Mouse (Mus musculus) kidney, postnatal 14 days (tissue): ENCODE results near the gene Atp2a1.
A peak's percentile ranks its signal among the peaks of the same experiment; 100 is the strongest.
"Not testable (repeated sequence)": the region's sequence is repeated elsewhere in the genome, so short reads cannot be mapped to it uniquely, and the experiment has no call there.

Source experiments
- DNase-seq: peaks from one replicate; pipeline ENCODE4 v3.0.0; 2022; ENCODE audit warnings: mixed read lengths

Atp2a1 gene

GRCm38 (mm10) chr7:126448481-126448880 lies 14.4 kb downstream of the Atp2a1 start:
- no peak for DNase-seq

GRCm38 (mm10) chr7:126446217-126446616 lies 16.7 kb downstream of the Atp2a1 start:
- no peak for DNase-seq

GRCm38 (mm10) chr7:126445104-126445815 lies 17.6 kb downstream of the Atp2a1 start:
- no peak for DNase-seq

GRCm38 (mm10) chr7:126444536-126444935 lies 18.4 kb downstream of the Atp2a1 start:
- no peak for DNase-seq

- DNase-seq: no peak
Observed at GRCm38 (mm10) chr7:126443997-126444396, 18.9 kb downstream of the Atp2a1 start.

- DNase-seq: no peak
Observed at GRCm38 (mm10) chr7:126440134-126440533, 22.8 kb downstream of the Atp2a1 start.

- peak; percentile 55 for DNase-seq
Observed at GRCm38 (mm10) chr7:126436851-126437250, 26.1 kb downstream of the Atp2a1 start.

GRCm38 (mm10) chr7:126435801-126436200 lies 27.1 kb downstream of the Atp2a1 start:
- no peak for DNase-seq

- DNase-seq: no peak
Observed at GRCm38 (mm10) chr7:126434726-126435125, 28.2 kb downstream of the Atp2a1 start.

- no peak for DNase-seq
Observed at GRCm38 (mm10) chr7:126430167-126430566, 32.7 kb downstream of the Atp2a1 start.

GRCm38 (mm10) chr7:126429503-126429898 lies 33.4 kb downstream of the Atp2a1 start:
- DNase-seq: no peak

- peak; percentile 97 for DNase-seq
Observed at GRCm38 (mm10) chr7:126428631-126429502, 34.0 kb downstream of the Atp2a1 start, which contains the start of gene Rabep2. Gene Rabep2 (plus strand): TSS chr7:126428759.

- no peak for DNase-seq
Observed at GRCm38 (mm10) chr7:126428154-126428553, 34.8 kb downstream of the Atp2a1 start.

GRCm38 (mm10) chr7:126427323-126427860 lies 35.5 kb downstream of the Atp2a1 start:
- DNase-seq: no peak

GRCm38 (mm10) chr7:126424161-126424560 lies 38.7 kb downstream of the Atp2a1 start:
- DNase-seq: no peak

GRCm38 (mm10) chr7:126421756-126422155 lies 41.2 kb downstream of the Atp2a1 start:
- no peak for DNase-seq

GRCm38 (mm10) chr7:126418496-126418895 lies 44.4 kb downstream of the Atp2a1 start:
- DNase-seq: no peak

GRCm38 (mm10) chr7:126417606-126418005 lies 45.3 kb downstream of the Atp2a1 start:
- no peak for DNase-seq

- no peak for DNase-seq
Observed at GRCm38 (mm10) chr7:126417045-126417444, 45.9 kb downstream of the Atp2a1 start.

- DNase-seq: no peak
Observed at GRCm38 (mm10) chr7:126416615-126417014, 46.3 kb downstream of the Atp2a1 start.

- no peak for DNase-seq
Observed at GRCm38 (mm10) chr7:126414725-126415124, 48.2 kb downstream of the Atp2a1 start, which contains the start of gene Cd19. Gene Cd19 (minus strand): TSS chr7:126414889.

GRCm38 (mm10) chr7:126411061-126411460 lies 51.8 kb downstream of the Atp2a1 start:
- DNase-seq: no peak

GRCm38 (mm10) chr7:126408686-126409085 lies 54.2 kb downstream of the Atp2a1 start:
- no peak for DNase-seq

GRCm38 (mm10) chr7:126402518-126402917 lies 60.4 kb downstream of the Atp2a1 start:
- DNase-seq: not testable (repeated sequence)
